Mouse (Mus musculus) ES-E14 (cell line): Measurements from ENCODE around the gene Wbp1l.

Source experiments
- CHD2 ChIP-seq: IDR thresholded peaks from 2 replicates; pipeline ENCODE4 v1.6.1; 2014; ENCODE audit warnings: mild to moderate bottlenecking, low read depth, low read length, inconsistent platforms
- HCFC1 ChIP-seq: IDR thresholded peaks from 2 replicates; pipeline ENCODE4 v1.6.1; 2012; ENCODE audit warnings: low read length, inconsistent platforms, borderline replicate concordance; ENCODE audit not compliant: insufficient read depth
- ZC3H11A ChIP-seq: IDR thresholded peaks from 2 replicates; pipeline ENCODE4 v1.6.1; 2012; ENCODE audit warnings: low read depth, mild to moderate bottlenecking, inconsistent platforms, low read length, borderline replicate concordance
- ZNF384 ChIP-seq: IDR thresholded peaks from 2 replicates; pipeline ENCODE4 v1.6.1; 2012; ENCODE audit warnings: low read depth, low read length, inconsistent platforms

DNA sequence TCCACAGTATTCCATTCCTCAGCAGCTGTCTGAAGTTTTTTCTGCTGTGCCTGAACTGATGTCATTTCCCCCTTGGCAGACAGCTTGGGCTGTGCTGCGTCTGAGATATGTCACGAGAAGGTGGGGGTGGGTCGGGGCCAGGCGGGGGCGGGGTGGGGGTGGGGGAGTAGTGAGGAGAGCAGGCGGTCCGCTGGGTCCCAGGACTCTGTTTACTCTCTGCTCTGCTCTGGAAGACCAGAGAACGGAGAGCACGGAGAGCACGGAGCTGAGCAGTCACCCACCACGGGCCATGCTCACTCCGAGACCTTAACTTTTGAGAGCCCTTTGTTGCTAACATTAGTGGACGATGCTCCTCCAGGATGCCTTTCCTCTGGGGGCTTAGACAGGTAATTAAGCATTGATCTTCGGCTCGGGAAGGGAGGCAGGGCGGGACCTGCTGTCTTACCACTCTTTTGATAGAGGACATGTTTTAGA lies 24.3 kb downstream of the Wbp1l start:
- TF ChIP-seq CHD2 (no peak), HCFC1 (no peak), ZC3H11A (no peak), ZNF384 (no peak)
